Mouse (Mus musculus): Measurements from ENCODE around the gene Hnrnpa3. TPM values are rescaled to one million over a fixed set of nuclear protein-coding genes. Genes with fewer than 3 reads are reported as not detected.
A peak's percentile ranks its signal among the peaks of the same experiment; 100 is the strongest.

Gene Hnrnpa3
- polyA plus RNA-seq, 1 experiment from 2014 or later: 236 TPM

DNA sequence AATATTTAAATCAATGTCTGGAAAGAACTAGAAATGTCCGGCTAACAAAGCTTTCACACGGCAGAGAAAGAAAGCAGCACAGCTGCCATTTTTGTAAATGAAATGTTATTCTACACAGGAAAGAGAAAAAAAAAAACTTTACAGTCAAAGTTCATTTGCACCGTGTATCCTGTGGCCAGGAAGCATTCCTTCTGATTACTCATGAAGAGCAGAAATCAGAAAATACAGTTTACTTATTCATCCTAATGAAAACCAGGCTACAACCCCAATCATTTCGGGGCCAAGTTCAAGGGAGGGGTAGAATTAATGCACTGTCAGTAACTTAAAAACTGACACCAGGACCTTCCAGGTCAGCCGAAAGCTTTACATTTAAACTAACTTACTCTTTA, 43.5 kb downstream of the Hnrnpa3 start:
- H3K4me1 ChIP-seq (replicated peaks): peaks cover 71% of the 10 kb centered on the region

DNA sequence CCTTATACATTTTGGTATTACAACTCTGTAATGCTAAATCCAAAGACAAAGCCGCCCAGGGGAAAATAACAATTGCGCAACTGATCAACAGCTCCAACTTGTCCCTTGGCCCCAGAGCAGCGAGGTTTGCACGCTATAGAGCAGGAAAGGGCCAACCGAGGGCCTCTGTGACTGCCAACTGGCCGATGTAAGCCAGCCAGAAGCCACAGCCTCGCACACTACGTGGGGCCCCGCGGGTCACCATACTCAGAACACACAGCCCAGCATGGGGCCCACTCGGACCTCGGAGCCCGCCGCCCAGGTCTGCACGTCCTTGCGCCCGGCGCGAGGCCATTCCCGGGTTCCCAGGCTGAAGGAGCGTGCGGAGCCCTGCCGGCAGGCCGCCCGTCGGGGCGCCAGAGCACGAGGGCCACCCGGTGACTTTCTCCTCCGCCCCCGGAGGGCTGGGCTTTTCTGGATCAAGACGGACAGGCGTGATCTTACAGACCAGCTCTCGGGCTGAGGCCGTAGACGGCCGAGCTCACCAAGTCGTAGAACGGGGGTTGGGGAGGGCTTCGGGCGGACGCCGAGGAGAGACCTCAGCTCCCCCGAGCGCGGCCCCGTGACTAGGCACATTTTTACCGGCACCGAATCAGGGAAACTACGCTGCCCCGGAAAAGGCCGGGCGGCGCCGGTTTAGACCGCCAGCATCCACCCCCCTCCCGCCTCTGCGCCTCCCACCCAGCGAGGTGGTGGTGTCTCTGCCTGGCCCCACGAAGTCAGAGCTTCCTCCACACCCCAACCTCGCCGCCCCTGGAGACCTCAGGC, 44.5 kb downstream of the Hnrnpa3 start:
- no peaks in the 10 kb centered on the region for H3K9me3 ChIP-seq
- peaks cover 69% of the 10 kb centered on the region for H3K4me1 ChIP-seq (replicated peaks)
- no peaks in the 10 kb centered on the region for H3K36me3 ChIP-seq
- WGBS: under 1% methylated on average over 62 of the region's 62 CpGs
- DNase-seq (ENCODE audit: low spot score): peak; percentile 95
- peak overlapping the region; percentile 77 for H3K4me3 ChIP-seq
- H3K27me3 ChIP-seq (ENCODE audit: insufficient read depth, poor library complexity, severe bottlenecking): no peaks in the 10 kb centered on the region
- H3K27ac ChIP-seq: peak overlapping the region; percentile 97

More for the DNA sequence above, 43.5 kb downstream of the Hnrnpa3 start:
- H3K27me3 ChIP-seq (ENCODE audit: insufficient read depth, poor library complexity, severe bottlenecking): no peaks in the 10 kb centered on the region
- WGBS: 53% methylated on average over 5 of the region's 5 CpGs
- peak overlapping the region; percentile 77 for H3K4me3 ChIP-seq
- H3K36me3 ChIP-seq: no peaks in the 10 kb centered on the region
- no peak for DNase-seq (ENCODE audit: low spot score)
- no peaks in the 10 kb centered on the region for H3K9me3 ChIP-seq
- peak overlapping the region; percentile 97 for H3K27ac ChIP-seq

DNA sequence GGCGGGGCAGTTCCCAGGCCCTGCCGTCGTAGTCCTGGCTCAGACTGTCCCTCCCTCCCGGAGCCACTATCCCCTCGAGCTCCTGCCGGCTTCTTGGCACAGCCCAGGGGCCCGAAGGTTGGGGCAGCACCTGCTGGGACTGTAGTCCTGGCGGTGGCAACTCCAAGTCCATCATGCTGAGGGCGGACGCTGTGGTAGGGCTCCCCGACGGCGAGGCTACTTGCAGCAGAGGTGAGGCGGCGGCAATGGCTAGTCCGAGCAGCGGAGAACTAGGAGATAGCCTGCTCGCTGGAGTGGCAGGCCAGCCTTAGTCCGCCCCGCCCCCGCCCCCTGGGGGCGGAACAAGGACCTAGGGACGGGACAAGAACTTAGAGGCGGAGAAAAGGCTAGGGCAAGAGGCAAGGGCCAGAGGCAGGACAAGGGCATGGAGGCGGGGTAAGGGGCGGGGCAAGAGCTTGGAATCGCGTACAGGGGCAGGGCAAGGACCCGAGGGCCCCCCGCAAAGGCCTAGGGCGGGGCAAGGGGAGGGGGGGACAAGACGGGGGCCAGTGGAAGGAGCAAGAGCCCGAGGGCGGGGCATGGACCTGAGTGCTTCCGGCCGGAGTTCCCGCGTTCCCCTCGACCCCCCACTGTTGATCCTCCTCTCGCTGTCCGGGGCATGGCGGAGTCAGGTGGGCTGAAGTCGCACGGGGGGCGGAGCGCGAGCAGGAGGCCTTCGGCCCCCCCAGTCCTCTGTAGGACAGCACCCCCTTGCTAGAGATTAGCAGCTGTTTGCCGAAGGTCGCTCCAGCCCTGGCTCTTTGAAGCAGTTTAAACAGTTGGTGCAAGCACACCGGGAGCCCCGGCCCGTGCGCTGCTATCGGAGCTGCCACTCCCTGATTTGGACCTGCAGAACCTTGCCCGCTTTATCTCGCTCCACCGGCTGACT, 45.4 kb downstream of the Hnrnpa3 start, which contains the start of gene Nfe2l2:
Gene Nfe2l2 (minus strand): TSS at position 408 of the 928 bp plus-strand sequence.
- H3K36me3 ChIP-seq: 0 out of 2 replicates have a peak, but pooled peaks cover 2% of the 10 kb centered on the region
- H3K4me1 ChIP-seq (replicated peaks): peaks cover 71% of the 10 kb centered on the region
- H3K4me3 ChIP-seq: peak within 1 kb of the TSS; percentile 77
- under 1% methylated on average over 58 of the region's 58 CpGs for WGBS
- peak within 1 kb of the TSS; percentile 97 for H3K27ac ChIP-seq
- 0 out of 2 replicates have a peak, but pooled peaks cover 3% of the 10 kb centered on the region for H3K9me3 ChIP-seq
- DNase-seq (ENCODE audit: low spot score): peak; percentile 100
- no peaks in the 10 kb centered on the region for H3K27me3 ChIP-seq (ENCODE audit: insufficient read depth, poor library complexity, severe bottlenecking)

DNA sequence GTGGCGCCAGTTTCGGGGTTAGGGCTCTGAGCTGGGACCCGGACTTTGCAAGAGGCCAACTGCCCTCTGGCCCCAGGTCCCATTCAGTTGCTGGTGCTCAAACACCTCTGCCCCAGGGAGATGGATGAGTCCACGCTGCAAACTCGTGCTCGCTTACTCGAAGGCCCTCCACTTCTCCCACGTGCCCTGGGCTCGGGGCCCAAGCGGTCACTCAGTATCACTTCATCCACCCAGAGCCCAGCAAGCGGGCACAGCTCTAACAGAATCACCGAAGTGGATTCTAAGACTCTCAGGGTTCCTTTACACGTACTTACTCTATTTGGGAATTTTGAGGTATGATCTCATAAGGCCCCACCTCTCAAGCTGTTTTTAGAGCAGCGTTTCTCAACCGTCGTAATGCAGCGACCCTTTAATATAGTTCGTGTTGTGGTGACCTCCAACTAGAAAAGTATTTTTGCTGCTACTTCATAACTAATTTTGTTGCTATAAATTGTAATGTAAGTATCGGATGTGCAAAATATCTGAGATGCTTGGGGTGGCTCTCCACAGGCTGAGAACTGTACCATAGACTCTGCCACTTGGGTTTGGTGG, 46.2 kb downstream of the Hnrnpa3 start:
- Histone ChIP-seq H3K4me1 (replicated peaks) (peaks cover 67% of the 10 kb centered on the region), H3K27ac (peak overlapping the region; percentile 97), H3K9me3 (0 out of 2 replicates have a peak, but pooled peaks cover 3% of the 10 kb centered on the region), H3K4me3 (peak overlapping the region; percentile 77), H3K27me3 (ENCODE audit: insufficient read depth, poor library complexity, severe bottlenecking) (no peaks in the 10 kb centered on the region), H3K36me3 (0 out of 2 replicates have a peak, but pooled peaks cover 2% of the 10 kb centered on the region)
- 28% methylated on average over 19 of the region's 19 CpGs for WGBS
- DNase-seq (ENCODE audit: low spot score): no peak

DNA sequence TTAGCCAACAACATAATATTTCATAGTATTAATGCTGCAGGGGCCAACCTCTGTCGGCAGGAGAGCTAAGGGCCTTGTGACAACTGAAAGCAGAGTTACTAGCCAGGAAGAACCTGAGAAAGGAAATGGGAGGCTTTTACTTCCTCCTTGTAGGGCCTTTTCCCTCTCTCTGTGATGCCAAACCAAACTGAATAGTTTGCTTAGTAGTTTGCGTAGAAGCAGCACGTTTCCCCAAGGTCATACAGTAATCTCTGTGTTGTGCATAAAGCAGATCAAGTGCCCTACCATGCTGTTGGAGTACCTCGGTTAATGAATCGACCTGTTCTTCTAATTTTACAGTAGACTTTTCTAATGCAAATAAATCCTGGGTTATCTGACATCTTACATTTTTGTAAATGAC, 47.4 kb downstream of the Hnrnpa3 start:
- WGBS: 75% methylated on average over 5 of the region's 5 CpGs

DNA sequence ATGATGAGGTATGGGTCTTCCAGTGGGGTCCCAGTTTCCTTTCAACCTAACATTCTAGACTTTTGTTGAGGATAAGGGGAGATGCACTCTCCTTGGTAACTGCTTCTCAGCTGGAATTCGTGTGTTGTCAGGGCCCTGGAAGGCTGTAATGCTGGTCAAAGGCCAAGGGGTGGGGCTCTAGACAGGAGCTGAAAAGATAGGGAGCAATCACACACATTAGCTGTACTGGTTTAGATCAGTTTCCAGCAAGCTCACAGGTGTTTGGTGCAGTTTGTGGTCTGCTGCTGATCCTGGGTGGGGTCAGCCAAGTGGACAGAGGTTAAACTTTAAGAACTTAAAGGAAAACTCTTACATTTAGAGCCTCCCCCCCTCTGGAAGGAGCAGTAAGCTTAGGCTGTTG, 48.4 kb downstream of the Hnrnpa3 start:
- H3K27me3 ChIP-seq (ENCODE audit: insufficient read depth, poor library complexity, severe bottlenecking): no peaks in the 10 kb centered on the region
- H3K27ac ChIP-seq: no peak overlapping the region
- peaks cover 53% of the 10 kb centered on the region for H3K4me1 ChIP-seq (replicated peaks)
- 11% methylated on average over 1 of the region's 1 CpGs for WGBS
- H3K36me3 ChIP-seq: 0 out of 2 replicates have a peak, but pooled peaks cover 2% of the 10 kb centered on the region
- 0 out of 2 replicates have a peak, but pooled peaks cover 3% of the 10 kb centered on the region for H3K9me3 ChIP-seq
- no peak for DNase-seq (ENCODE audit: low spot score)
- no peak overlapping the region for H3K4me3 ChIP-seq

More for the DNA sequence above, 47.4 kb downstream of the Hnrnpa3 start:
- Histone ChIP-seq H3K9me3 (0 out of 2 replicates have a peak, but pooled peaks cover 3% of the 10 kb centered on the region), H3K4me3 (no peak overlapping the region), H3K27me3 (ENCODE audit: insufficient read depth, poor library complexity, severe bottlenecking) (no peaks in the 10 kb centered on the region), H3K36me3 (0 out of 2 replicates have a peak, but pooled peaks cover 2% of the 10 kb centered on the region), H3K27ac (no peak overlapping the region), H3K4me1 (replicated peaks) (peaks cover 62% of the 10 kb centered on the region)
- no peak for DNase-seq (ENCODE audit: low spot score)

DNA sequence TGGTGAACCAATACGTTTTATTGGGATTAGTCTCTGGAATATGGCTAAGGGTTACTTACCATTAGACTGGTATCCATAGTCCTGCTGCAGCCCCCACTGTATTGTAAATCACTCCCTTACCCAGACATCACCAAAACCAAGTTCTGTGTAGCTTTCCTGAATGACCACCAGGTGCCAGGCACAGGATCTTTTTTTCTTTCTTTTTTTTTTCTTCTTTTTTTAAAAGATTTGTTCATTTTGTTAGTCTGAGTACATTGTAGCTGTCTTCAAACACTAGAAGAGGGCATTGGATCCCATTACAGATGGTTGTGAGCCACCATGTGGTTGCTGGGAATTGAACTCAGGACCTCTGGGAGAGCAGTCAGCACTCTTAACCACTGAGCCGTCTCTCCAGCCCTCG, 54.0 kb downstream of the Hnrnpa3 start:
- H3K27ac ChIP-seq: no peak overlapping the region
- 0 out of 2 replicates have a peak, but pooled peaks cover 3% of the 10 kb centered on the region for H3K9me3 ChIP-seq
- 82% methylated on average over 3 of the region's 3 CpGs for WGBS
- no peak for DNase-seq (ENCODE audit: low spot score)
- H3K27me3 ChIP-seq (ENCODE audit: insufficient read depth, poor library complexity, severe bottlenecking): no peaks in the 10 kb centered on the region
- H3K36me3 ChIP-seq: 0 out of 2 replicates have a peak, but pooled peaks cover 2% of the 10 kb centered on the region
- H3K4me3 ChIP-seq: no peak overlapping the region
- H3K4me1 ChIP-seq (replicated peaks): peaks cover 13% of the 10 kb centered on the region

DNA sequence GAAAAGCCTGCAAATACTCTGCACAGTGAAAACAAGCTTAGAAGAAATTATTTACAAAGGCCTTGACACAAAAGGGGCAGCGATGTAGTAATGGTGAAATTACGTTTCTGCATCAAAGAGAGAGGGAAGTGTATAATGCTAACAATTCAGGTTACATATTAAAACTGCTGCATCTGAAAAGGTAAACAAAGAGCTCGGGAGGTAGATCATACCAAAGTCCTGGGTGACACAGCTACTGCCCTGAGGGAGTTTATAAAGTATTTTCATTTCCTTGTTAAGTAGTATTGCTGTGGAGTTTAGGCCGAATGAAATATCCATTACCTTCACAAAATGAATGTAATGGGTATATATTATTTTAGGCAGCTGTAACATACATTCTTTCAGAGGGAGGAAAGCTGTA, 55.7 kb downstream of the Hnrnpa3 start:
- no peak for DNase-seq (ENCODE audit: low spot score)
- H3K4me3 ChIP-seq: no peak overlapping the region
- H3K27ac ChIP-seq: no peak overlapping the region
- H3K36me3 ChIP-seq: no peaks in the 10 kb centered on the region
- no peaks in the 10 kb centered on the region for H3K27me3 ChIP-seq (ENCODE audit: insufficient read depth, poor library complexity, severe bottlenecking)
- peaks cover 10% of the 10 kb centered on the region for H3K4me1 ChIP-seq (replicated peaks)
- H3K9me3 ChIP-seq: no peaks in the 10 kb centered on the region
- WGBS: 80% methylated on average over 4 of the region's 4 CpGs

DNA sequence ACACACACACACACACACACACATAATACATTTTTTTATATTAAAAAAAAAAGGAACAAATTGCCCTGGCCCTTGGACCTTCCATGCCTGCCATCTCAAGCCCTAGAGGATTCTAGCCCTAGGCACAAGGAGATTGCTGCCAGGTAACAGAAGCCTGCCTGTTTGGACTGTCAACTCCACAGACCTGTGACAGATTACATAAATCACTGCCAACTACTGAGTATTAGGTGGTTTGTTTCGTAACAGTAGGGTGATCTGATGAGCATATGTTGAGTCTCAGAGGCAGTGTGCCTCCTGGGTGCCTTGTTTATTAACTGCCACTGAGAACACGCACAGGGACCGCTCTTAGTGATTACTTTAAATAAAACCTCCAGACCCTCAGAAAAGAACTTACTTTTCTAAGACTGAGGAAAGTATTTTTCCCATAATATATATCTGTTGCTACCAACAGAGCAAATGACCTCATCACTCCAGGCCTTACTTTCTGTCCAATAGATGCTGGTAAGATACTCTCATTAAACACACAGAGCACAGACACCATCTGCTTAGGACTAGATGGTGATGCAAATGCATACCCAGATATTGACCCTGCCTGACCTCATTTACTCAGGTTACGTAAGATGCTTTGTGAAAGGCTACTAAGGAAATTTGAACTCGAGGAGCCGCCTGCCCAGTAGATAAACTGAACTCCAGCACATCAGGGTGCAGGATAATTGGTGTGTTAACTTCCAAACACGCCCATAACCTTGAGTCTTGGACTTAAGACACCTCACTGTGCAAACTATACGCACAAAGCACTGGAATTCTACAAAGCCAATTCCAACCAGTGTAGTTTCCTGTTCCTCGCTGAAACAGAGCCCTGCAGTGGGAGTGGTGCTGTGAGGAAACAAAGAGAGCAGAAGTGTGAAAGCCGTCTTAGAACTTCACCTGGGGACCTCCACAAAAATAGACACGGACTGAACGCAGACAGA, 57.3 kb downstream of the Hnrnpa3 start:
- no peak overlapping the region for H3K4me3 ChIP-seq
- no peaks in the 10 kb centered on the region for H3K27me3 ChIP-seq (ENCODE audit: insufficient read depth, poor library complexity, severe bottlenecking)
- WGBS: 61% methylated on average over 12 of the region's 12 CpGs
- peak overlapping the region; percentile 46 for H3K27ac ChIP-seq
- no peaks in the 10 kb centered on the region for H3K36me3 ChIP-seq
- peak; percentile 31 for DNase-seq (ENCODE audit: low spot score)
- H3K4me1 ChIP-seq (replicated peaks): peaks cover 10% of the 10 kb centered on the region
- H3K9me3 ChIP-seq: no peaks in the 10 kb centered on the region
